Mouse (Mus musculus): ENCODE measurements at regions not wholly inside any gene's neighbourhood (a gene's known extent, or its start where the extent isn't known, plus 50 kb on each side); places are given as distances from the start of the nearest gene placed in this dataset.
"Not testable (repeated sequence)": the region's sequence is repeated elsewhere in the genome, so short reads cannot be mapped to it uniquely, and the experiment has no call there.

DNA sequence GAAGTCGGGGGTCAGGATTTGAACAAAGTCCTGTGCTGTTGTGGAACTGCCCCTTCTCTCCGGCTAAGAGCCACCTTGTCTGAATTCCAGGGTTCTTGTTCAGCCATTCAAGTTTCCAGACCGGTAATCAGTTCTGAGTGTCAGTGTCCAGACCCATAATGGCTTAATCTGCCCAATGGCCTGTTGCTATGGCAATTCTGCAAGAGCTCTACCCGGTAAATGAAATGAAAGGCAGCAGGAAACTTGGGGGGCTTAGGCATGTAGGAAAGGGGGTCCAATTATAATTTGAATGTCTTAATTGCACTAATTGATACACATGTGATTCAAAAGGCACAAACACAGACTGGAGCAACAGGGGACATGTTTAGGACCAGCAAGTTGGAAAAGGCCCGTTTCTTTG is 95.7 kb upstream of the Magee2 start:
- TF ChIP-seq CTCF (IDR thresholded peaks at IDR 0.05; ENCODE audit: low read depth, low read length); POLR2A (IDR thresholded peaks at IDR 0.05; ENCODE audit: insufficient read depth, low read length); EP300 (IDR thresholded peaks at IDR 0.05; ENCODE audit: insufficient read depth, low read depth, low read length): not testable (repeated sequence)
